Comparison of ENCODE assay signal across 16 mouse cellular contexts in the genomic region with DNA sequence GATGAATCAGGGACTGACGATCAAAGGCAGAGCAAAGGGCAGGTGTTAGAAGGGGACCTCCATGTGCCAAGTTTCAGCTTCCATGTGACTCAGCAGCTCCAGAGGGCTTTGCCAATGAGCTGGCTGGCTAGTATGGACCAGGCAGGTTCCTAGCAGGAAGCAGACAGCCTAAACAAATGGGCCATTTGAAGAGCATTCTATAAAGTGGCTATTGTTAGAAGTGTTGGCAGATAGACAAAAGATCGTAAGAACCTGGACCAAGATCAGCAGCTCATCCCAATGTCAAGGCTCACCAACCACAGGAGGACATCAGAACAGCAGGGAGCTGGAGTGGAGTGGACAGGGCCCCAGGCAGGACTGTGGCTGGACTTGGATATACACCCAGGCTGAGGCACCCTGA. TPM values are rescaled to one million over a fixed set of nuclear protein-coding genes. Genes with fewer than 3 reads are reported as not detected.
A peak's percentile ranks its signal among the peaks of the same experiment; 100 is the strongest.
DNase-seq lines count a peak whose midpoint lies in the region; ATAC-seq lines count a peak whose summit lies in the region.
"Had no signal": no experiment of that assay in that cellular context is flagged by ENCODE, and none has a peak within 500 bp of the region (broad histone marks: within the 10 kb centered on the region; RNA-seq: fewer than 3 reads in every experiment).

No protein-coding gene starts in this region.

- H3K36me3 ChIP-seq in lung, embryonic 16.5 days (ENCODE audit: control insufficient read depth, insufficient read depth, low read length): no peaks in the 10 kb centered on the region
- H3K36me3 ChIP-seq: liver, embryonic 13.5 days; stomach, embryonic 15.5 days had no signal

- 0 out of 2 replicates have a peak, but pooled peaks have one; percentile 32 for ATAC-seq in lung, embryonic 16.5 days (ENCODE audit: low read depth)
- ATAC-seq: activated CD4-positive, CD25-positive, alpha-beta regulatory T cell, adult 4 months had no signal

- H3K27me3 ChIP-seq in lung, embryonic 16.5 days (ENCODE audit: control insufficient read depth, insufficient read depth, low read depth, low read length): no peaks in the 10 kb centered on the region
- H3K27me3 ChIP-seq: stomach, embryonic 15.5 days had no signal

- H3K9ac ChIP-seq in lung, embryonic 16.5 days (ENCODE audit: low read length): no peak overlapping the region
- H3K9ac ChIP-seq: liver, embryonic 13.5 days; stomach, embryonic 15.5 days had no signal

- no peak overlapping the region for H3K4me3 ChIP-seq in lung, embryonic 16.5 days (ENCODE audit: low read length)
- H3K4me3 ChIP-seq: erythroblast, embryonic 14.5 days; liver, embryonic 13.5 days; stomach, embryonic 15.5 days had no signal

- no peak overlapping the region for H3K27ac ChIP-seq in lung, embryonic 16.5 days (ENCODE audit: low read length)
- H3K27ac ChIP-seq: liver, embryonic 13.5 days; stomach, embryonic 15.5 days had no signal

- H3K4me1 ChIP-seq in lung, embryonic 16.5 days (replicated peaks; ENCODE audit: control insufficient read depth, insufficient read depth, low read length): peaks cover 27% of the 10 kb centered on the region

- no peak overlapping the region for H3K4me2 ChIP-seq in lung, embryonic 16.5 days (ENCODE audit: low read depth, low read length)
- H3K4me2 ChIP-seq: liver, embryonic 13.5 days; stomach, embryonic 15.5 days had no signal

- H3K9me3 ChIP-seq in lung, embryonic 16.5 days (ENCODE audit: control insufficient read depth, low read length): no peaks in the 10 kb centered on the region
- H3K9me3 ChIP-seq: liver, embryonic 13.5 days; stomach, embryonic 15.5 days had no signal

- WGBS in lung, embryonic 16.5 days: 39% methylated on average over 2 of the region's 2 CpGs

- DNase-seq in adrenal gland, adult 2 months: peak; percentile 24
- no peak for DNase-seq in adrenal gland, adult 18-20 months (ENCODE audit: low spot score in 2 of 2)
- no peak for DNase-seq in lung, postnatal 14 days
- peak; percentile 45 to 56 for DNase-seq in cerebellum, adult 18-20 months
- DNase-seq in lung, postnatal 10 days: peak; percentile 48
- DNase-seq in testis, postnatal 10 days (ENCODE audit: low spot score): no peak
- no peak for DNase-seq in thymus, postnatal 10 days (ENCODE audit: low spot score in 2 of 2)
- DNase-seq: liver, embryonic 13.5 days had no signal

RNA-seq across cellular contexts. Expression of gene Eps8l3, which starts 32.5 kb away (rescaled TPM):
- total RNA-seq in adrenal gland, adult 2 months (2021): not detected
- polyA plus RNA-seq in adrenal gland, adult 2 months (2012; rRNA removed): not detected in 2 replicates
- not detected for total RNA-seq in adrenal gland, adult 18-20 months (2021)
- polyA plus RNA-seq in lung, embryonic 16.5 days (2015; fragmentation: Nextera tagmentation; extraction: Ambion mirVana): not detected in 2 replicates
- total RNA-seq: ES-E14; heart, postnatal 4 days; megakaryocyte, adult 5-6 weeks had no signal
- polyA plus RNA-seq: activated CD4-positive, CD25-positive, alpha-beta regulatory T cell, adult 4 months; erythroblast, embryonic 14.5 days; liver, embryonic 13.5 days; urinary bladder, adult 2 months had no signal

RNA-seq across cellular contexts. Expression of gene Gstm5, which starts 51.1 kb away (rescaled TPM):
- total RNA-seq in adrenal gland, adult 2 months (2021): 10 to 100 TPM; 34.7 to 55.3 TPM
- 11.9 and 12.7 TPM in 2 replicates for polyA plus RNA-seq in adrenal gland, adult 2 months (2012; rRNA removed)
- 10 to 100 TPM; 30.0 to 48.3 TPM for total RNA-seq in adrenal gland, adult 18-20 months (2021)
- 106 and 109 TPM in 2 replicates for polyA plus RNA-seq in lung, embryonic 16.5 days (2015; fragmentation: Nextera tagmentation; extraction: Ambion mirVana)
- polyA plus RNA-seq: activated CD4-positive, CD25-positive, alpha-beta regulatory T cell, adult 4 months had no signal

Comparison
In these comparisons a context has a peak if more than half of its experiments do, and no peak if none do; other contexts are left out.
1. DNase-seq: peak in adrenal gland, adult 2 months (single experiment), cerebellum, adult 18-20 months (2 of 2) and lung, postnatal 10 days (single experiment); none in adrenal gland, adult 18-20 months (0 of 2), lung, postnatal 14 days (single experiment), testis, postnatal 10 days (single experiment) and thymus, postnatal 10 days (0 of 2).